Mouse (Mus musculus) thymus, postnatal 0 days (tissue): ENCODE measurements at regions not wholly inside any gene's neighbourhood (a gene's known extent, or its start where the extent isn't known, plus 50 kb on each side); places are given as distances from the start of the nearest gene placed in this dataset.

ENCODE experiments used
- DNase-seq: peaks from one replicate; pipeline ENCODE4 v3.0.0-alpha.2; 2015; ENCODE audit warnings: low spot score

DNA sequence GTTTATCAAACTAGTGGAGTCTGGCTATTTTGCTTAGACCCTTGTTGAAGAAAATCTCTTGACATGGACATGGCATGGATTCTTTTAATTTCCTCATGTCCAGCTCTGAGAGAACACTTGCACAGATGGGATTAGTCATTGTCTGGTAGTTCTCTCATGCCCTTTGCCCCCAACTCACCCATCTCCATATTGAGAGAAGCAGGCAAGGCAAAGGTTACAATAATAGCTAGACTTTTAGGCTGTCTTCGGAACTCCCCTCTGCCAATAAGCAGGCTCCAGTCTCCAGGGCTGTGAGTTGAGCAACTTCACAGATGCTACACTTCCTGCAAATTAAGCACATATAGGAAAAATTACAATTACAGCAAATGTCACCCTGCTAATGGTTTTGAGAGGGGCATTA is 558.0 kb upstream of the Alcam start:
- no peak for DNase-seq

- DNase-seq: no peak
Measured at GRCm38 (mm10) chr16:52988852-52989397, 535.1 kb upstream of the Alcam start.

DNA sequence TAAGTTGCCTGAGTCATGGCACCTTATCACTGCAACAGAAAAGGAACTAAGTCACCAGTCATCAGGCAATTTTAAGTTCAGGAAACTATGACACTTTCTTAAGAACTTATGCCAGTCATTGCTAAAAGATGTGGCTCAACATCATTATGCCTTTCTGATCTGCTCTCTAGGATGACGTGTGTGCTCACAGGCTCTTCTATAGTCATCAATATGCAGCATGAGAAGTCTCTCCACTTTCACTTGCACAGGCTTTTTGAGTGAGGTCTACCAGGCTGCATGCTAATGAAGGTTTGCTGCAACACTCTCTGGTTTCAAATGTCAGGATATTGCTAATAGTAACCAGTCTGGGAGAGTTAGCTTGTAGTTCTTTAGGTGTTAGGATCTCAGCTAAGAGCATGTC is 530.5 kb upstream of the Alcam start:
- DNase-seq: no peak

- DNase-seq: no peak
Measured at GRCm38 (mm10) chr16:52980995-52981394, 527.1 kb upstream of the Alcam start.

DNA sequence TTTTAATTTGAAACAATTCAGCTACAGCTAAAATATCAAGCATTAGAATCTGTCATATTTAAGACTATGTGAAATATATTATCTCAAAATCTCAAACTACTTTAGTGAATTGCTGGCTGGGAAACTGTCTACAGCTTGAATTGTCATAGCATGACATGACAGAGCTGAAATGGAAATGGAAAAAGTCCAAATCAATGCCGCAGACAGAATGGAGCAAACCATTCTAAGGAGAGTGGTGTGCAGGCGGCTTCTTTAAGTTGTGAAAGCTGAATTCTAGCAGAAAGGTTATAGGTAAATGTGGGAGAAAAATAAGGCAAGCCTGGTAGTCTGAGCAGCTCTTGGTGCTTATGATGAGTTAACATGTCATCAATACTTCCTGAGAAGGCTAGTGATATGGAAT is 518.9 kb upstream of the Alcam start:
- DNase-seq: no peak

- DNase-seq: no peak
Measured at GRCm38 (mm10) chr16:52947679-52948078, 493.8 kb upstream of the Alcam start.

DNA sequence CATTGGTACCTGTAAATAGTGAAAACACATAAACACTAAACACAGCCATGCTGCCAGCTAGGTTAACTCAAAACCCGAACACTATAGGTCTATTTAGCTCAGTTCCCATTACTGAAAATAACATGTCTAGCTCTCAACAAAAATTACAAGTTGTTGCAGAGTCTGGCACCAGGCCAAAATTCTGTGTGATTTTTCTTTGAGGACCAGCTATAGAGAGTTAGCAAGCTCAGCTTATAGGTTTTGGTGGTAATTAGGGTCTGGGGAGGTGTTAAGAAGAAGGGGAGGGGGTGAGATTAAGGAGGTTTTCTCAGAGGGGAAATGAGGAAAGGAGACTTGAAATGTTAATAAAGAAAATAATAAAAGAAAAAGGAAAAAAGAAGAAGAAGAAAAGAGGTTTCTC is 480.9 kb upstream of the Alcam start:
- DNase-seq: no peak

- DNase-seq: no peak
Measured at GRCm38 (mm10) chr16:52931978-52932377, 478.1 kb upstream of the Alcam start.

- no peak for DNase-seq
Measured at GRCm38 (mm10) chr16:52892467-52893255, 438.8 kb upstream of the Alcam start.

GRCm38 (mm10) chr16:52879463-52880114 is 425.7 kb upstream of the Alcam start:
- no peak for DNase-seq

DNA sequence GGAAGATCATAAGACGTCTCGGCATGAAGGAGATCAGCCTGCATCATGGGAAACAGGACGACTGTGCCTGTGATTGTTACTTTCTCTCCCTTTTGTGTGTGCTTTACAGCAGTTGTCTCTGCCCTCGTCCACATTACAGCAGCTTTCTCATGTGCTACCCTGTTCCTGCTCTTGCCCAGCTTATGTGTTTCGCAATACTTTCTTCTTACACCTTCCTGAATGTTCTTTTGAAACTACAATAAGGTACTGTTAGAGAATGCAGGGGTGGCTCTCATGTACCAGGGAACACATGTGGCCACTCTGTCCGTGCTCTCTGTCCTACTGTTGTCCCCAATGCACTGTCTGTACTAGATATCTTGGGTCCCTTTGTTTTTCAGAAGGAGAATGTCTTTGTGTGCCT is 414.0 kb upstream of the Alcam start:
- DNase-seq: no peak

DNA sequence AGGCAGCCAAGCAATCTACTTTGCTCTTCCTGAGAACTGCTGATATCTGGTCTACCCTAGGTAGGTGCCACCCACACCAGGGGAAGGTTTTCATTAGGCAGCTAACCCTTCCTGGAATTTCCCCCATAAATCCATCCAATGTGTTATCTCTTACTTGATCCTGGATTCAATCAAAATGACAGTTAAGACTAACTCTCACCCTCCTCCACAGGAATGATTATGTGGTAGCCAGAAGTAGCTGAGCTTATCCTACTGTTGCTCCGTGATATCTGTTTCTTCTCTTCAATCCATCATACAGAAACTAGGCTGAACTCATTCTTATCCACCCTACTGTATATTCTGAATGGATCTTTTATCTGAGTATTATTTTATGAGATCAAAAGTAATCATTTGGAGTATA is 409.7 kb upstream of the Alcam start:
- no peak for DNase-seq

DNA sequence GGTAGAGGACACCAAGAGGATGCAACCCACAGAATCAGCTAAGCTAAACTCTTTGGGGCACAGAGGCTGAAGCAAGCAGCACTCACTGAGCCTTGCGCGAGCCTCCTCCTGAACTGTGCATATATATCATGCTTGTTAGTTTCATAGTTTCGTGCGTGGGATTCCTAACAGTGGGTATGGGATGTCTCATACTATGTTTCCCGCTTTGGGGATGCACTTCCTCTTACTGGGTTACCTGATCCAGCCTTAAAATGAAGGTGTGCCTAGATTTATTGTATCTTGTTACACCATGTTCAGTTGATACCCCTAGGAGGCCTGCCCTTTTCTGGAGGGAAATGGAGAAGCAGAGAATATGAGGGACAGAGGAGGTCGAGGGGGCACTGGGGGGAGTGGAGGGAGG is 407.4 kb upstream of the Alcam start:
- DNase-seq: no peak

GRCm38 (mm10) chr16:52858441-52859209 is 404.8 kb upstream of the Alcam start:
- DNase-seq: no peak

- no peak for DNase-seq
Measured at GRCm38 (mm10) chr16:52851129-52851528, 397.3 kb upstream of the Alcam start.

- DNase-seq: no peak
Measured at GRCm38 (mm10) chr16:52818976-52819375, 365.1 kb upstream of the Alcam start.

DNA sequence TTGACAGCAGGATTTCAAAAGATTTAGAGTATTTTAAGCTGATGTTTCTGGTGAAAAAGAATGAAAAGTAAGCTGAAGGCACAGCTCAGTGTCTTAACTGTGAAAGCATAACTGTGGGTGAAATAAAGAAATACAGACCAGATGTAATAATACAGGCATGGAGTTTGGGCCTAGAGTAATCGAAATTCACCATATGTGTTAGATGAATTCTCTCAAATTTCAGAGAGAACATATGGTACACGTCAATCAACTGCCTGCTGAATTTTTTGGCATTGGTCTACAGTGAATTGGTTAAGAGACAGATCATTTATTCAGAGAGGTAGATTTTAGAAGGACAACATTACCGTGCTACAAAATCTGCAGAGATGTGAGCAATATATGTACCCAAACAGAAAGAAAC is 357.3 kb upstream of the Alcam start:
- DNase-seq: no peak

DNA sequence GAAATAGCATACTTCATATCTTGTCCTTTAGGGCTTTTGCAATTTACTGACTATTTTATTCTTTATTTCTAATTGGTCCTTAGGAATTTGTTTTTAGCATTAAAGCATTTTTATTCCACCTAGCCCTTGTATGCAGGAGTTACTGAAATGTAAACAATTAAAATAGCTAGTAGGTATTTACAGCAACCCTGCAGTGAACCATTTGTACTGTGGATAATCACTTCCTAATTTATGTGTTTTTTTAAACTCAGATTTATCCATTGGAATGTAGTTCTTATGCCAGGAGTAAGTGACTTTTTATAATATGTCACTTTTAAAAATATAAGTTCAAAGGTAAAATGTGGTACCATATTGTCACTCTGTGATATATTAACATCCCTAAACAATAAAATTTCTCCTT is 350.5 kb upstream of the Alcam start:
- DNase-seq: no peak

- DNase-seq: no peak
Measured at GRCm38 (mm10) chr16:52799715-52800392, 346.0 kb upstream of the Alcam start.

DNA sequence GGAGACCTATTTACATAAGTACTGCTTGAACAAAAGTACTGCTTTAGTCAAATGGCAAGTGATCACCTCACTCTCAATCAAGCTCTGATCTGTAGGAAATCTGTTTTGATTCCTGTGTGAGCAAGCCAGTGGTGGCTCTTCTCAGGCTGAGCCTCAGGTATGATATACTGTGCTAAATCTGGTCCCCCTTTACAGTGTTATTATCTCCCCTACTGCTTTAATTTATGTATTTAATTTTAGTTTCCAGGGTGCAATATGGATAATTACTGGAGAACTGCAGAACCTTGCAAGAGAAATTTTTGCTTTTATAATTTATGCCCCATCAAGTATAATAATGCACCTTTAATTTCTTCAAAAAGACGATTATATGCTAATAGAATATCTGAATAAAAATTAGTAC is 341.3 kb upstream of the Alcam start:
- DNase-seq: no peak

GRCm38 (mm10) chr16:52789946-52790345 is 336.1 kb upstream of the Alcam start:
- no peak for DNase-seq

DNA sequence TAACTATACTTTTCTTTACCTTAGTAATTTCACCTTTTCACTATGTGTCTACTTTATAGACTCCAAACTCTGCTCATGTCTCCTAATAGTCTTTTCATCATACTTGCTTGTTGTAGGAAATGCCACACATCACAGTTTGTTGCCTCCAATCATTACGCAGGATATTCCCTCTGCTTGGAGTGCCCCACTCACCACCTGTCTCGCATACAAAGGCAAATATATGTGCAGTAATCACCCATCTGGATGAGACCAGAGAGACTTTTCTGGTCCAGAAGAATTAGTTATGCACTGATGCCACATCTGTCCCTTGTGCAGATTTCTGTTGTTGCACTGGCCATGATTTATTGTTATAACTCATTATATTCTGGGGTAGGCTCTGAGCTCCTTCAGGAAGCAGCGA is 293.9 kb upstream of the Alcam start:
- DNase-seq: no peak
